Mouse (Mus musculus): Measurements from ENCODE around the gene Llph.
A peak's percentile ranks its signal among the peaks of the same experiment; 100 is the strongest.

- TF ChIP-seq GATA1 (IDR thresholded peaks at IDR 0.05; ENCODE audit: borderline replicate concordance, low read length) (peak; percentile 60; the same call in 1 of the 3 replicates), FLI1 (IDR thresholded peaks at IDR 0.05; ENCODE audit: low read length) (no peak)
Observed at GRCm38 (mm10) chr10:120208015-120208414, 18.9 kb upstream of the Llph start.
